Mouse (Mus musculus) T-cell, adult 2 months (primary cell): ENCODE measurements at regions not wholly inside any gene's neighbourhood (a gene's known extent, or its start where the extent isn't known, plus 50 kb on each side); places are given as distances from the start of the nearest gene placed in this dataset.

Experiments
- DNase-seq: peaks from one replicate; pipeline ENCODE4 v3.0.0; 2022; ENCODE audit warnings: low spot score

DNA sequence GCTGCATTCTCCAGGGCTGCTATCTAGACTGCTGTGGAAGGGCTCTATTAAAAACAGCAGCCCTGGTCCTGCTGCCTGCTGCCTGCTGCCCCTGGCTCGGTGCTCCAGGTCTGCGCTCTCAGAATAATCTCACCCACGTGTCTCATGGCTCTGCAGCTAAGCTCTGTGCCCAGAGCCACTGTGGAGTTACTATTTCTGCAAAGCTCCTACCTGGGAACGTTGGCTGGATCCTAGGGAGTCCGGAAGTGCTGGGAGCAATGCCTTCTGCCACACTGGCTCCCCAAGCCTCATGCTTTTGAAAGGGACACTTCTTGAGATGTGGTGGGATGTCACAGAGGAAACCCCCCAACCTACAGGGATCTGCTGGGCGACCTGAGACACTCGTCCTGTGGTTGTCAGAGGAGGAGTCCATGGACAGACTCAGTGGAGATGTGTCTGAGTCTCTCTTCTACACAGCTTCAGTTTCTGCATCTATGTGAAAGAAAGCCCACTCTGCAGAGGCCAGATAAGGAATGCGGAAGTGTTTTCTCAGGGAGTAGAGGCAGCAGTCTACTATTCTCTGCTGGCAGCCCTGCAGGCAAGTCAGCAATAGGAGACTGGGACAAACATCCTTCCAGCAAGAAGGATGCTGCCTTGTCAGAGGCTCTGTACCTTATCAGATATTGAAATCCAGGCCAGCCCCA lies 63.0 kb upstream of the Kazn start:
- DNase-seq: no peak

- DNase-seq: no peak
Observed at GRCm38 (mm10) chr4:142298770-142299337, 59.7 kb upstream of the Kazn start.

GRCm38 (mm10) chr4:142292760-142293159 lies 53.6 kb upstream of the Kazn start:
- no peak for DNase-seq

DNA sequence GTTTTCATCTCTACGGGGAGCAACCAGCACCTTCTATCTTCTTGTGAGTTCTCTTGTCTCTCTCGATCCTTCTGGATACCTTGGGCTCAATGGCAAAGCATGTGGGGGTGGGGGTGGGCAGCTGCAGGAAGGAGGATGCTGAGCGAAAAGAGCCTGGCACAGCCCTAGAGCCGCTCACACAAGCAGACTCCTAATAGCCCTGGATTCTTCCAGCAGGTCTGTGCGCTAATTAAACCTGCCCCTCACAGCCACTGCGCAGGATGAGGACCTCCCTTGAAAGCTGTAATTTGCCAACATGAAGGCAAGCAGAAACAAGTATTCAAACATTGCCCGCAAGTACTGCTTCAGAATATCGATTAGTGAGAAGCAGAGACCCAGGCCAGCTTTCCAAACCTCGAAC lies 53.1 kb upstream of the Kazn start:
- DNase-seq: no peak

GRCm38 (mm10) chr4:142291366-142291765 lies 52.2 kb upstream of the Kazn start:
- DNase-seq: no peak
